Mouse (Mus musculus) brain, embryonic 18.5 days (tissue): Measurements from ENCODE around the gene Wfdc2.
"Not testable (repeated sequence)": the region's sequence is repeated elsewhere in the genome, so short reads cannot be mapped to it uniquely, and the experiment has no call there.

ENCODE experiments used
- DNase-seq: peaks from one replicate; pipeline ENCODE4 v3.0.0-alpha.2; 2012; ENCODE audit warnings: low read depth, low spot score

The Wfdc2 gene

DNA sequence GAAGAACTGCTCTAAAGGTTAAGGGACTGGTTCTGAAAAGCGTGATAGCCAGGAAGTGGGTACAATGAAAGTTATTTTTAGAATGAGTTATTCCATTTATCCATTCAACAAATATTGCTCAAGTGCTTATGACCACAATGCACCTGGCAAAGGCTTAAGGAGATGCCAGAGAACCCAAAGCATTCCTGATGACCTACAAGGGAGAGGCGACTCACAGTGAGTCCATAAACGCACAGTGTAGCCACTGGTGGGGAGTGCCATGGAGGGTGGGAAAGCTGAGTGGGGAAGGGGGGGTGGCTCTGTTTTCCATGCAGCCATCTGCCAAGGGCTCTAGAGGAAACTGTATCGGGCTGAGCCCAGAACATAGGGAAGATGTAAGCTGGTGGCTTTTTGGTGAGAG is 12.9 kb upstream of the Wfdc2 start:
- DNase-seq = no peak

DNA sequence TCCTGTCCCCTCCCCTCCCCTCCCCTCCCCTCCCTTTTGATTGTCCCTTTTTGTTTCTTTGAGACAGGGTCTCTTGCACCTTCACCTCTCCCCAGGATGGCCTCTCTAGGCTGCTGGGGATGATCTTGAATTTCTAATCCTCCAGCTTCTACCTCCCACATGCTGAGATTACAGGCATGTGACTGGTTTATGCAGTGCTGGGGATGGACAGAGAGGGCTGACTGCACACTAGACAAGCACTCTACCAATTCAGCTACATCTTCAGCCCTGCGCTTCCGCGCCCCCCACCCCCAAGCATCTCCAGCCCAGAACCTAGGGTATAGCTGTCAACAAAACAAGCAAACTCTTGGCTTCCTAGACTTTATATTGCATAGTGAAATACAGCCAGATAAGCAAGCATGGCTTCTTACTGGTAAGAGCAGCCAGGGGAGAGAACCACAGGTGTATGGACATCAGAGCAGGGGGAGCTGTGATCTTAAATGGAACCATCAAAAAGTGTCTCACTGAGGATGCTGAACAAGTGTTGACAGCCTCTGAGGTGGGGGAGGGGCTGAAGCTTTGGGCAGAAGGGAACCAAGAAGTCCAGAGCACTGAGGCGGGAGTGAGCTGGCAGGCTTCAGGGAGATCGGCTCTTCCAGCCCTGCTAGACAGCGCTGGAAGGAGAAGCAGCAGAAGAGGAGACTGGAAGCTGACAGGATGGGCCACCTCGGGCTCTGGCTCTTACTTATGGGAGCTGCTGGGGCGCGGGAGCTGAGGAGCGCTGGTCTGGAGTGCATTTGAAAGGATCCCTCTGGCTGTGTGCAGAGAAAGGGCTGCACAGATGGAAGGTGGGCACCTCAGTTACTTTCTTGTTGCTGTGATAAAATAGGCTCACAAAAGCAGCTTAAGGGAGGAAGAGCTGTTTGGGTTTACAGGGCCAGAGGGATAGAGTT is 12.0 kb upstream of the Wfdc2 start:
- DNase-seq = no peak

DNA sequence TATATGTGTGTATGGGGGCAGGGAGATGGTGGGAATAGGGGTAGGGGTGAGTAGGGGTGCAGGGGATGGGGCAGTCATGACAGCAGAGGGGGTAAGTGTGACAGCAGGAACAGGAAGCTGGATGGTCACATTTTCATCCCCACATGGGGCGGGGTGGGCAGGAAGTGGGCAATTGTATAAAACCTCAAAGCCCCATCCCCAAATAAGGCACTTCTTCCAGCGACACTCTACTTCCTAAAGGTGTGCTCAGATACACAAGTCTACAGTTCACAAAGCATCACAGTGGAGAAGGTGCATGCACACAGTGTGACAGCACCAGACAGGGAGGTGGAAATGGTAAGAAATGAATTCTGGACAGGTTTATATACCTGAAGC is 11.3 kb upstream of the Wfdc2 start:
- no peak for DNase-seq

DNA sequence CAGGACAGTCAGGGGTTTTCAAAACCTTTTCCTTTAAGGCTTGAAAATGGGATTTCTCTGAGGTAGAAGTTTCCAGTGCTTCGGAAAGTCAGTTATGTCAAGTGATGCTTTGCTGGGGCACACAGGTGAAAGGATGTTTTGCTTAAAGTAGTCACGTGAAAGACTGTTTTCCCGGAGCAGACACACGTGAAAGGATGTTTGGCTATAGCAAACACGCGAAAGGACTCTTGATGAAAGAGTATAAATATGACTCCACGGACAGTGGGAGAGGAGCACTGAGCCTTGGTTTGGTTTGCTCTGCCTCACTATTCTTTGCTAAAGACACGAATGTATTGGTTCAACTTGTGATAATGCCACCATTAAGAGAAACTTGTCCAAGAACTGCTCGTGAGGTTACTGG is 10.7 kb upstream of the Wfdc2 start:
- DNase-seq = no peak

GRCm38 (mm10) chr2:164558426-164558825 is 3.8 kb upstream of the Wfdc2 start:
- no peak for DNase-seq

GRCm38 (mm10) chr2:164558991-164559645 is 3.1 kb upstream of the Wfdc2 start:
- no peak for DNase-seq

GRCm38 (mm10) chr2:164560106-164560505 is 2.1 kb upstream of the Wfdc2 start:
- no peak for DNase-seq

GRCm38 (mm10) chr2:164563339-164564038 is 1.3 kb downstream of the Wfdc2 start:
- DNase-seq = peak; percentile 39

- DNase-seq = no peak
Measured at GRCm38 (mm10) chr2:164564346-164564745, 2.1 kb downstream of the Wfdc2 start.

DNA sequence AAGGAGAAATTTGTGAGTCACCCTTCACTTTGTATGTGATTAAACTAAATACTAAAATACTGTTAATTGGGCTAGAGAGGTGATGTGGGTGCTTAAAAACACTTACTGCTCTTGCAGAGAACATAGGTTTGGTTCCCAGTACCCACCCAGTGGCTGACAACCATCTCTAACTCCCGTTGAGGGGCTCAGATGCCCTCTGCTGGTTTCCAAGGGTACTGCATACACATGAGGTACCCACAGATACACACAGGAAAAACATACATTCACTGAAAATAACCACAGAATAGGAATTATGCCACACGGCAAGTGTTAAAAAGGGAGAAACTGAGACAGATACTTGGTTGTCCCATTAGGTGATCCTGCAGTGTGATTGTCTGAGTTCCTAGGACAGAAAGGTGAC is 4.8 kb downstream of the Wfdc2 start:
- no peak for DNase-seq

GRCm38 (mm10) chr2:164567460-164567859 is 5.2 kb downstream of the Wfdc2 start:
- DNase-seq = no peak

GRCm38 (mm10) chr2:164573359-164573758 is 11.1 kb downstream of the Wfdc2 start, which contains the start of gene Spint3:
Gene Spint3 (minus strand): TSS chr2:164573459.
- not testable (repeated sequence) for DNase-seq

DNA sequence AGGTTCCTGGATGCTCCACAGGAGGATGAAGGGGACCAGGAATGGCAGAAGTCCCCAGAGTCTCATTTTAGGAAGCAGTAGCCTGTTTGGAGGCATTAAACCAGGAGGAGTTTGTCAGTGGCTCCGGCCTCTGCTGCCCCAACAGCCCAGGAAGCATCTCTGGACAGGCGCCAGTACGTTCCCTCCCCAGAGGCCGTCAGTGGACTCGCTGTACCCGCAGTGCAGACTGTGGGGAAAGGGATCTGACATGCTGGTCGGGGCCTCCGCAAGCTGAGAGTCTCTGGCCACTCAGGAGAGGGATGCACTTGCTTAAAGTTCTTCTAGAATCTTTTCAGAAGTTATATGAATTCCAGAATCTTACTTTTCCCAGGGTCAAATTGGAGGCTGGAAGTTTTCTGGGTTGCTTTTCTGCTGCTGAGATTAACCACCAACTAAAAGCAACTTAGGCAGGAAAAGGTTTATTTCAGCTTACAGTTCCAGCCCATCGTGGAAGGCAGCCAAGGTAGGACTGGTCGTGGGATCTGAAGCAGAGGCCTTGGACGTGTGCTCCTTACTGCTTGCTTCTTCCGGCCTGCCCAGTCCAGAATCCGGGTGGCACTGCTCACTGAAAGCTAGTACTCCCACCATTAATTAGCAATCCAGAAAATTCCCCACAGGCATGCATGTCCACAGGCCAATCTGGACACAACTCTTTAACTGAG is 23.0 kb downstream of the Wfdc2 start, which contains the start of gene Wfdc6a:
Gene Wfdc6a (minus strand): TSS at position 423 of the 701 bp plus-strand sequence.
- DNase-seq = not testable (repeated sequence)

DNA sequence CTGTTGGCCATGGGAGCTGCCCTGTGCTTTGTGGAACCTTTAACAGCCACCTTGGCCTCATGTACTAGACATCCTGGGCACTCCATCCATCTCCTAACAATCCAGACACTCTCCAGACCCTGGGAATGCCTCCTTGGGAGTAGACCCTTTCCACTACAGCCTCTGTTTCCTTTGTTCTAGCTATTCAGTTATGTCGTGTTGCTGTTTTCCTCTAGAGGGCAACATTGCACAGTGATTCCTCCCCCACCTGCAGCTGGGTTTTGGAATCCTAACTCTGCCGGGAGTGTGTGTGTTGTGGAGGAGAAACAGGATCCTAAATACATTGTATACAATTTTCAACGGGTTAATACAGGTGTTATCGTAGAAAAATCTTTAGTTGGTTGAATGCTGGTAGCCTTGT is 29.8 kb downstream of the Wfdc2 start:
- DNase-seq = peak; percentile 32

- no peak for DNase-seq
Measured at GRCm38 (mm10) chr2:164593494-164593893, 31.3 kb downstream of the Wfdc2 start, which contains the start of gene Eppin. Gene Eppin (minus strand): TSS chr2:164593594.

- DNase-seq = no peak
Measured at GRCm38 (mm10) chr2:164600179-164600578, 38.0 kb downstream of the Wfdc2 start.

DNA sequence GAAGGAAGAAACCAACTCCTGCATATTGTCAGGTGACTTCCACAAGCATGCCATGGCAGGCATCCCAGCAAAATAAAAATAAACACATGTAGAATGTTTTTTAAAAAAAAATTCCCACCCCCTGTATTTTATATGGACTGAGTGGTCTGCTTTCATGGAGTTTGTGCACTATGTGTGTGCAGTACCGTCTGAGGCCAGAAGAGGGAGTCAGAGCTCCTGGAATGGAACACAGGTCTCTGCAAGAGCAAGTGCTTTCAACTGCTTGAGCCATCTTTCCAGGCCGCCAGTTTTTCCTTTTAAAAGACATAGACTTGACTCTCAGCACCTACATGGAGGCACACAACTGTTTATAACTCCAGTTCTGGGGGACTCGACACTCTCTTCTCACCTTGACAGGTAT is 41.3 kb downstream of the Wfdc2 start:
- DNase-seq = no peak

- DNase-seq = no peak
Measured at GRCm38 (mm10) chr2:164604411-164604810, 42.2 kb downstream of the Wfdc2 start.

GRCm38 (mm10) chr2:164608781-164609180 is 46.6 kb downstream of the Wfdc2 start:
- no peak for DNase-seq

GRCm38 (mm10) chr2:164613471-164613870 is 51.3 kb downstream of the Wfdc2 start, which contains the start of the genes Wfdc6b and Wfdc8:
Gene Wfdc6b (plus strand): TSS chr2:164613522.
Gene Wfdc8 (minus strand): TSS chr2:164613626.
- not testable (repeated sequence) for DNase-seq

DNA sequence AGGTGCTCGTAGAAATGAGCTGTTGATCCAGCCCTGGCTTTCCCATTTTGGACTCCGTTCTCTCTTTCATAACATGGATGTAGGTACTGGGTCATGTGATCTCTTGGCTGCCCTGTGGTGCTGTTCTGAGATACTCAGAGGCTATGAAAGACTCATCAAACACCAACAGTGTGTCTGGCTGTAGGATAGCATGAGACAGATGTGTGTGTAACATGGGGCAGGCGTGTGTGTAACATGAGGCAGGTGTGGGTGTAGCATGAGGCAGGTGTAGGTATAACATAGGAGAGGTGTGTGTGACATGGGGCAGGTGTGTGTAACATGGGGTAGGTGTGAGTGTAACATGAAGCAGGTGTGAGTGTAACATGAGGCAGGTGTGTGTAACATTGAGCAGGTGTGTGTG is 53.2 kb downstream of the Wfdc2 start:
- DNase-seq = no peak
